Mouse (Mus musculus): ENCODE data around the gene Ptpn4. TPM values are rescaled to one million over a fixed set of nuclear protein-coding genes. Genes with fewer than 3 reads are reported as not detected.

Gene Ptpn4
- total and polyA plus RNA-seq, 3 experiments: 6.2 to 527 (median 9.5) TPM

- Histone ChIP-seq H3K79me2 (ENCODE audit: control insufficient read depth, insufficient read depth, low read length, poor library complexity) (no peaks in the 10 kb centered on the region), H3K36me3 (ENCODE audit: control insufficient read depth in 1 of 2, insufficient read depth in 2 of 2, low read length in 2 of 2) (peaks cover 0 to 12% of the 10 kb centered on the region in 2 experiments; a peak in 2 of 4 replicates), H3K27me3 (ENCODE audit: control insufficient read depth in 1 of 2, insufficient read depth in 2 of 2, low read length in 2 of 2) (no peaks in the 10 kb centered on the region), H3K4me3 (ENCODE audit: control insufficient read depth in 1 of 2, insufficient read depth in 1 of 2, low read depth in 2 of 2, low read length in 2 of 2) (no peak overlapping the region), H3K27ac (ENCODE audit: control insufficient read depth, low read depth, low read length) (no peak overlapping the region), H3K4me1 (ENCODE audit: control insufficient read depth in 1 of 2, insufficient read depth in 2 of 2, low read length in 2 of 2) (peaks cover 3 to 8% of the 10 kb centered on the region in 2 experiments; a peak in 2 of 4 replicates), H3K9me3 (replicated peaks; ENCODE audit: insufficient read depth, low read length) (no peaks in the 10 kb centered on the region), H3K9ac (ENCODE audit: control insufficient read depth, low read depth, low read length, poor library complexity, severe bottlenecking) (no peak overlapping the region)
- TF ChIP-seq MYB (IDR thresholded peaks at IDR 0.05; ENCODE audit: low read depth, low read length): no peak
- no peak for TF ChIP-seq MAZ (IDR thresholded peaks at IDR 0.05; ENCODE audit: low read depth, low read length)
- no peak for TF ChIP-seq JUND (IDR thresholded peaks at IDR 0.05; ENCODE audit: low read depth, low read length)
- no peak for TF ChIP-seq NRF1 (IDR thresholded peaks at IDR 0.05; ENCODE audit: insufficient read depth, low read depth, low read length, poor library complexity, severe bottlenecking)
- TF ChIP-seq ZKSCAN1 (IDR thresholded peaks at IDR 0.05; ENCODE audit: low read depth, low read length): no peak
- TF ChIP-seq ZC3H11A (IDR thresholded peaks at IDR 0.05; ENCODE audit: low read depth, low read length): no peak
- TF ChIP-seq UBTF (IDR thresholded peaks at IDR 0.05; ENCODE audit: borderline replicate concordance, insufficient read depth, low read depth, low read length): no peak
- TF ChIP-seq POLR2AphosphoS2 (IDR thresholded peaks at IDR 0.05; ENCODE audit: low read length): no peak
- DNase-seq (ENCODE audit: low read depth, low spot score): no peak
Observed at GRCm38 (mm10) chr1:119634746-119635145, 202.7 kb downstream of the Ptpn4 start.

GRCm38 (mm10) chr1:119630428-119630827 lies 207.0 kb downstream of the Ptpn4 start:
- no peak overlapping the region for H3K4me3 ChIP-seq (ENCODE audit: control insufficient read depth in 1 of 2, insufficient read depth in 1 of 2, low read depth in 2 of 2, low read length in 2 of 2)
- no peaks in the 10 kb centered on the region for H3K79me2 ChIP-seq (ENCODE audit: control insufficient read depth, insufficient read depth, low read length, poor library complexity)
- H3K27me3 ChIP-seq (ENCODE audit: control insufficient read depth in 1 of 2, insufficient read depth in 2 of 2, low read length in 2 of 2): no peaks in the 10 kb centered on the region
- H3K9me3 ChIP-seq (replicated peaks; ENCODE audit: insufficient read depth, low read length): no peaks in the 10 kb centered on the region
- H3K4me1 ChIP-seq (ENCODE audit: control insufficient read depth in 1 of 2, insufficient read depth in 2 of 2, low read length in 2 of 2): peaks cover 3 to 8% of the 10 kb centered on the region in 2 experiments; a peak in 2 of 4 replicates
- peaks cover 0 to 12% of the 10 kb centered on the region in 2 experiments; a peak in 3 of 4 replicates for H3K36me3 ChIP-seq (ENCODE audit: control insufficient read depth in 1 of 2, insufficient read depth in 2 of 2, low read length in 2 of 2)
- no peak overlapping the region for H3K9ac ChIP-seq (ENCODE audit: control insufficient read depth, low read depth, low read length, poor library complexity, severe bottlenecking)
- TF ChIP-seq RCOR1 (IDR thresholded peaks at IDR 0.05; ENCODE audit: low read depth, low read length) (0 out of 2 replicates have a peak, but pooled peaks have one; percentile 25), ETS1 (IDR thresholded peaks at IDR 0.05; ENCODE audit: low read depth, low read length) (peak; percentile 51), SMC3 (IDR thresholded peaks at IDR 0.05; ENCODE audit: low read depth, low read length) (no peak), ZKSCAN1 (IDR thresholded peaks at IDR 0.05; ENCODE audit: low read depth, low read length) (no peak), TCF12 (IDR thresholded peaks at IDR 0.05; ENCODE audit: low read depth, low read length) (peak; percentile 75), GATA1 (IDR thresholded peaks at IDR 0.05; ENCODE audit: low read depth, low read length) (peak; percentile 79), JUND (IDR thresholded peaks at IDR 0.05; ENCODE audit: low read depth, low read length) (no peak), EP300 (IDR thresholded peaks at IDR 0.05; ENCODE audit: low read depth in 1 of 2, low read length in 2 of 2) (peak; percentile 60 to 66; a peak in 3 of 4 replicates), TAL1 (IDR thresholded peaks at IDR 0.05; ENCODE audit: low read length) (no peak), ZNF384 (IDR thresholded peaks at IDR 0.05; ENCODE audit: low read depth, low read length) (peak; percentile 88), MAX (IDR thresholded peaks at IDR 0.05; ENCODE audit: low read length) (no peak), USF1 (IDR thresholded peaks at IDR 0.05; ENCODE audit: low read depth, low read length) (peak; percentile 66; the same call in 1 of the 2 replicates), NRF1 (IDR thresholded peaks at IDR 0.05; ENCODE audit: insufficient read depth, low read depth, low read length, poor library complexity, severe bottlenecking) (no peak)
- H3K27ac ChIP-seq (ENCODE audit: control insufficient read depth, low read depth, low read length): peak overlapping the region; percentile 42
- peak; percentile 26 for DNase-seq (ENCODE audit: low read depth, low spot score)

Data from MEL (cell line).